Mouse (Mus musculus): ENCODE data around the gene 4930558C23Rik. TPM values are rescaled to one million over a fixed set of nuclear protein-coding genes. Genes with fewer than 3 reads are reported as not detected.

Gene 4930558C23Rik
- polyA plus RNA-seq, 1 experiment, result not detected

- H3K27me3 ChIP-seq (ENCODE audit: control insufficient read depth, insufficient read depth, low read length), result no peaks in the 10 kb centered on the region
- no peak for TF ChIP-seq POLR2A (IDR thresholded peaks at IDR 0.05; ENCODE audit: control insufficient read depth, extremely low read depth, insufficient read depth, low read length, poor library complexity)
- no peak for TF ChIP-seq CTCF (IDR thresholded peaks at IDR 0.05; ENCODE audit: borderline replicate concordance, control insufficient read depth, extremely low read depth, insufficient read depth, low read length, poor library complexity)
- WGBS, result 97% methylated on average over 6 of the region's 6 CpGs
- no peak for DNase-seq
- H3K4me1 ChIP-seq (replicated peaks; ENCODE audit: control insufficient read depth, insufficient read depth, low read length), result no peaks in the 10 kb centered on the region
- no peak overlapping the region for H3K4me3 ChIP-seq (ENCODE audit: control insufficient read depth, insufficient read depth, low read length)
- H3K27ac ChIP-seq (ENCODE audit: control insufficient read depth, insufficient read depth, low read length), result no peak overlapping the region
- H3K36me3 ChIP-seq (ENCODE audit: control insufficient read depth, insufficient read depth, low read length), result no peaks in the 10 kb centered on the region
These were observed 15.2 kb upstream of the 4930558C23Rik start for GRCm38 (mm10) chr3:95417866-95418265.

GRCm38 (mm10) chr3:95412268-95412667 is 9.6 kb upstream of the 4930558C23Rik start:
- 93% methylated on average over 1 of the region's 1 CpGs for WGBS

GRCm38 (mm10) chr3:95408852-95409251 is 6.2 kb upstream of the 4930558C23Rik start:
- DNase-seq, result no peak
- Histone ChIP-seq H3K4me1 (replicated peaks; ENCODE audit: control insufficient read depth, insufficient read depth, low read length) (no peaks in the 10 kb centered on the region), H3K27ac (ENCODE audit: control insufficient read depth, insufficient read depth, low read length) (no peak overlapping the region), H3K27me3 (ENCODE audit: control insufficient read depth, insufficient read depth, low read length) (no peaks in the 10 kb centered on the region), H3K36me3 (ENCODE audit: control insufficient read depth, insufficient read depth, low read length) (no peaks in the 10 kb centered on the region), H3K4me3 (ENCODE audit: control insufficient read depth, insufficient read depth, low read length) (no peak overlapping the region)
- TF ChIP-seq POLR2A (IDR thresholded peaks at IDR 0.05; ENCODE audit: control insufficient read depth, extremely low read depth, insufficient read depth, low read length, poor library complexity) (no peak), CTCF (IDR thresholded peaks at IDR 0.05; ENCODE audit: borderline replicate concordance, control insufficient read depth, extremely low read depth, insufficient read depth, low read length, poor library complexity) (no peak)
- 98% methylated on average over 2 of the region's 2 CpGs for WGBS

More at GRCm38 (mm10) chr3:95412268-95412667, 9.6 kb upstream of the 4930558C23Rik start:
- H3K27me3 ChIP-seq (ENCODE audit: control insufficient read depth, insufficient read depth, low read length), result no peaks in the 10 kb centered on the region
- no peak overlapping the region for H3K27ac ChIP-seq (ENCODE audit: control insufficient read depth, insufficient read depth, low read length)
- no peak for DNase-seq
- H3K36me3 ChIP-seq (ENCODE audit: control insufficient read depth, insufficient read depth, low read length), result no peaks in the 10 kb centered on the region
- H3K4me1 ChIP-seq (replicated peaks; ENCODE audit: control insufficient read depth, insufficient read depth, low read length), result no peaks in the 10 kb centered on the region
- TF ChIP-seq CTCF (IDR thresholded peaks at IDR 0.05; ENCODE audit: borderline replicate concordance, control insufficient read depth, extremely low read depth, insufficient read depth, low read length, poor library complexity), result no peak
- no peak for TF ChIP-seq POLR2A (IDR thresholded peaks at IDR 0.05; ENCODE audit: control insufficient read depth, extremely low read depth, insufficient read depth, low read length, poor library complexity)
- no peak overlapping the region for H3K4me3 ChIP-seq (ENCODE audit: control insufficient read depth, insufficient read depth, low read length)

DNA sequence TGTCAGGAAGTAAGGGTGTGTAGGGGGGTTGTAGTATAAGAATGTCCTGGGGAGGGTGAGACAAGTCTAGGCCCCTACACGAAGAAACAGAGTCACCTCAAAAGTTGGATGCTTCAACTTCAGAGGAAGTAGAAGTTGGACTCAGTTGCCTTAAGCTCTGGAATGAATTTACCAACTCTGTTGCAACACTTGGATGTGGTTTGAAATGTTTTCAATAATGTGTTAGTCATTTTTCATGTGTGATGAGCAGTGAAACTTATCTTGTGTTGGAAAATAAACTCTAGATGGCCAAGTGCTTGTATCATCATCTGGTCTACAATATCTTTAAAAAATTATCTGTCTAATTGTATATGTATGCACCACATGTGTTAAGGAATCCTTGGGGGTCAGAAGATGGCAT is 5.1 kb upstream of the 4930558C23Rik start:
- WGBS, result 84% methylated on average over 1 of the region's 1 CpGs
- TF ChIP-seq CTCF (IDR thresholded peaks at IDR 0.05; ENCODE audit: borderline replicate concordance, control insufficient read depth, extremely low read depth, insufficient read depth, low read length, poor library complexity), result no peak
- no peak for TF ChIP-seq POLR2A (IDR thresholded peaks at IDR 0.05; ENCODE audit: control insufficient read depth, extremely low read depth, insufficient read depth, low read length, poor library complexity)

DNA sequence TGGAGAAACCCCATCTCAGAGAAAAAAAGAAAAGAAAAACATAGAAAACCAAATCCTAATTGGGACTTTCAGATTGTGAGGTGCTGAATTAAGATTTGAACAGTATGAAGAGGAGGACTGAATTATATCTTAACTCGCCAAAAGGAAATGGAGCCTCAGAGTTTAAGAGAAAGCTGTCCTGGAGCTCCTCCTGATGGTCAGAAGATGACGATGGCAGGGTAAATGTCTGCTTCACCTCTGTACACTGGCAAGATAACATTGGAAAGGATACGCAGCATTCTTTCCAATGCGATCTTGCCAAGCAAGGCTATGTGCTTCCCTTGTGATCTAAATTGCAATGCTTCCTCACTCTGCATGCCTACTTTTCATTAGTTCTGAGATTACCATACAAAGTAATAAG is 8.3 kb downstream of the 4930558C23Rik start:
- WGBS, result 78% methylated on average over 4 of the region's 4 CpGs
- no peaks in the 10 kb centered on the region for H3K36me3 ChIP-seq (ENCODE audit: control insufficient read depth, insufficient read depth, low read length)
- H3K27me3 ChIP-seq (ENCODE audit: control insufficient read depth, insufficient read depth, low read length), result no peaks in the 10 kb centered on the region
- no peak for TF ChIP-seq CTCF (IDR thresholded peaks at IDR 0.05; ENCODE audit: borderline replicate concordance, control insufficient read depth, extremely low read depth, insufficient read depth, low read length, poor library complexity)
- TF ChIP-seq POLR2A (IDR thresholded peaks at IDR 0.05; ENCODE audit: control insufficient read depth, extremely low read depth, insufficient read depth, low read length, poor library complexity), result no peak
- no peak overlapping the region for H3K27ac ChIP-seq (ENCODE audit: control insufficient read depth, insufficient read depth, low read length)
- no peak for DNase-seq
- H3K4me1 ChIP-seq (replicated peaks; ENCODE audit: control insufficient read depth, insufficient read depth, low read length), result no peaks in the 10 kb centered on the region
- H3K4me3 ChIP-seq (ENCODE audit: control insufficient read depth, insufficient read depth, low read length), result no peak overlapping the region

More for the DNA sequence above, 5.1 kb upstream of the 4930558C23Rik start:
- Histone ChIP-seq H3K36me3 (ENCODE audit: control insufficient read depth, insufficient read depth, low read length) (no peaks in the 10 kb centered on the region), H3K27me3 (ENCODE audit: control insufficient read depth, insufficient read depth, low read length) (no peaks in the 10 kb centered on the region), H3K4me3 (ENCODE audit: control insufficient read depth, insufficient read depth, low read length) (no peak overlapping the region), H3K27ac (ENCODE audit: control insufficient read depth, insufficient read depth, low read length) (no peak overlapping the region), H3K4me1 (replicated peaks; ENCODE audit: control insufficient read depth, insufficient read depth, low read length) (no peaks in the 10 kb centered on the region)
- DNase-seq, result no peak

DNA sequence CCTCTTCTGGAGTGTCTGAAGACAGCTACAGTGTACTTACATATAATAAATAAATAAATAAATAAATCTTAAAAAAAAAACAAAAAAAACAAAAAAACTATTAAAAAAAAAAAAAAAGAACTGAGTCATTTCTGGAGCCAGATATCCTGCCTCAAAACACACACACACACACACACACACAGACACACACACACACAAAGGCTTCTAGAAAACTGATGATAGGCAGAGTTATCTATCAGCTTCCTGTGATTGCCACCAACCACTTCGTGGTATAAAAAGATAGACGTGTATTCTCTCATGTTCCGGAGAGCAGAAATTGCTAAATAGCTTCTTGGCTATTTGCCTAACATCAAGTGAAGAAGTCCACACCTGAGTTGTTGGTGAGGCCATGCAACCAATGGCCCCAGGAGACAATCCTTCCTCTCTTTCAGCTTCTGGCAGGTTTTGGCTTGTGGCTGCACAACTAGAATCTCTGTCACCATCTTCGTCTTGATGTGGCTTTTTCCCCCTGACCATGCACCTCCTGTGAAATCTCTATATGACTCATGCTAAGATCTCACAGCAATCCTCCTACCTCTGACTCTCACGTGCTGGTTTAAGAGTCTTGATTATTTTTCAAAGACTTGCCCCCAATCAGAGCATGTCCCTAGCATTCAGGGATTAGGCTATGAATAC is 17.1 kb downstream of the 4930558C23Rik start:
- H3K27ac ChIP-seq (ENCODE audit: control insufficient read depth, insufficient read depth, low read length), result no peak overlapping the region
- no peak for DNase-seq
- 17% methylated on average over 5 of the region's 5 CpGs for WGBS
- no peaks in the 10 kb centered on the region for H3K4me1 ChIP-seq (replicated peaks; ENCODE audit: control insufficient read depth, insufficient read depth, low read length)
- no peaks in the 10 kb centered on the region for H3K27me3 ChIP-seq (ENCODE audit: control insufficient read depth, insufficient read depth, low read length)
- TF ChIP-seq POLR2A (IDR thresholded peaks at IDR 0.05; ENCODE audit: control insufficient read depth, extremely low read depth, insufficient read depth, low read length, poor library complexity) (no peak), CTCF (IDR thresholded peaks at IDR 0.05; ENCODE audit: borderline replicate concordance, control insufficient read depth, extremely low read depth, insufficient read depth, low read length, poor library complexity) (no peak)
- no peaks in the 10 kb centered on the region for H3K36me3 ChIP-seq (ENCODE audit: control insufficient read depth, insufficient read depth, low read length)
- H3K4me3 ChIP-seq (ENCODE audit: control insufficient read depth, insufficient read depth, low read length), result no peak overlapping the region
